Mouse (Mus musculus): Measurements from ENCODE around the gene Gm37240.

The Gm37240 gene

DNA sequence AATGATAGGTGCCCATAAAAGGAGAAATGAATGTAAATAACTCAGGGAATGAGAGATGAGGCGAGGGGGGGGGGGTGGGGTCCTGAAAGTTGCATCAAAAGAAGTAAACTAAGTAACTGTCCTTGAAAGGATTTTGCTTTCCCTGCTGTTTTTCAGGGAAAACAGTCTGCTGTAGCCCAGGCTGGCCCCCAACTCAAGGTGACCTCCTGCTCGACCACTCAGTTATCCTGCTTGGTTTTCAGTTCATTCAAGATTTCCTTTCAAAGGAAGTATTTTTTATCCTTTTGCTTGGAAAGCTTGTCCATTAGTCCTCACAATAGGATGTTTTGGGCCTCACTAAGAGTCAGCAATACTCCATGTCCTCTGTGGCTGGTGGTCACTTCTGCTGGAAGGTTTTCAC, 547.4 kb downstream of the Gm37240 start:
- no peak for DNase-seq (ENCODE audit: low spot score in 2 of 2)

- DNase-seq (ENCODE audit: low spot score in 2 of 2), result no peak
These were observed 548.0 kb downstream of the Gm37240 start for GRCm38 (mm10) chr3:85339269-85339820.

DNA sequence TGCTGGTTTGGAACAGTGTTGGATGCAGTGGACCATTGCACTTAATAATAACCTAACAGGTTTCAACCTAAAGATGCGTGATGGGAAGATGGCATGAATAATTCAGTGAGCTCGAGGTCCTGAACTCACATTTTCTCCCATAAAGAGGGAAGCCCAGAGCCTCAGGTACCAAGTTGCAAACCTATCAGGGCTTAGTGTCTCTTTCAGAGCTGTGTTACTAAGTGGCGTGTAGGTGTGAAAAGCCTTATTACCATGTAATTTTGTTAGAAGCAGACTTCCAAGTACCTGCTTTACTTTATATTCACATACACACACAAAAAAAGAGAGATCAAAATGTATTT, 548.6 kb downstream of the Gm37240 start:
- DNase-seq (ENCODE audit: low spot score in 2 of 2), result no peak

DNA sequence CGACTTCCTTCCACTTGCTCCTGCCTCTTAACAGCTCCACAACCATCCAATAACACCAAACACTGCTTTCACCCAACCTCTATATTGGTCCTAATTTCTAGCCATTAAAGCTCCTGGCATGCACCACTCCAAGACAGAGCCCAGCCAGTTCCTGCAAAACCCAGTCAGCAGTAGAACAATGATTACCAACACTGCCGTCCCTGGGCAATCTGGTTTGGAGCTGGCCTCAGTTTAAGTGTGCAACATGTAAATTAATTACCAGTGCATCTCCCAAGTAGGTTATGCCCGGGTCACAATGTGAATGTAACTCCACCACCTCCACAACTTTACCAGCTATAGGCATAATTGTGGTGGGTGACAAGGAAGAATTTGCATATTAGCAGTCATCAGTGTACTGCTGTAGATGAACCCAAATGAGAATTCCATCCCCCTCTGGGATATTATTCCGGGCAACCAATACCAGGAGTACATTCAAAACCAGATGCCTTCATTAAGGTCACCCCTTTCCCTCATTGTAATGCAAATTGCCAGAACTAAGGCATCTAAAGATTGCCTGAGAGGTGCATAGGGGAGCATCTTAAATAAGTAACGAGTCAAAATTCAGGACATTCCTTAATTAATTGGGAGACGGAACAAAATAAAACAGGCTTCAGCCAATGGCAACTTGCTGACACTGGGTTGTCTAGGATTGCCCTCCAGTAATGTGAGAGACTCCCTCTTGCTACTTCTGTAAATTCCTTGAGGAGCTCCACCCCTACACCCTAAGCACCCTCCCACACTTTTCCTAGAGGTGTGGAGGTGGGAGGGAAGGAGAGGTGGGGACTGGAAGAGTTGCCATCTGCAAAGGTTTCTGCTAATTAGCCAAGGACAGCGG, 549.2 kb downstream of the Gm37240 start:
- DNase-seq (ENCODE audit: low spot score in 2 of 2), result no peak

- DNase-seq (ENCODE audit: low spot score in 2 of 2), result no peak
These were observed 551.8 kb downstream of the Gm37240 start for GRCm38 (mm10) chr3:85335517-85335916.

GRCm38 (mm10) chr3:85332276-85332675, 555.0 kb downstream of the Gm37240 start:
- no peak for DNase-seq (ENCODE audit: low spot score in 2 of 2)

DNA sequence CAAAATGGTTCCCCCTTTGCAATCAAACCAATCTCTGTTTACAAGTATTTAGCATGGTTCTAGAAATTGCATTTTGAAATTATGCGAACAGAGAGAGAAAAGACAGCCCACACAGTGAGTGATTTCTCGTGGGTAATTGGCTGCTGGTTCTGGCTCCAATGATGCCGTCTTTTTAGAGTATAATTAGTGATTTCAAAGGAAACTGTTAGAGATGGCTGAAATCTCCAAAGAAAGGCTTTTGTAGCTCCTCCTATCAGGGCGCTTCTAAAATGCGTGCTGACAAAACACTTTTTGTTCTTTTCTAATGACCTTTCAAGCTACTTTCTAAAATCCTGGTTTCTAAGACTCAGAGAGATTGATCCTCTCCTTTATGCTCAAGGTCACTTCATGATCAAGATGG, 569.1 kb downstream of the Gm37240 start:
- DNase-seq (ENCODE audit: low spot score in 2 of 2), result no peak

DNA sequence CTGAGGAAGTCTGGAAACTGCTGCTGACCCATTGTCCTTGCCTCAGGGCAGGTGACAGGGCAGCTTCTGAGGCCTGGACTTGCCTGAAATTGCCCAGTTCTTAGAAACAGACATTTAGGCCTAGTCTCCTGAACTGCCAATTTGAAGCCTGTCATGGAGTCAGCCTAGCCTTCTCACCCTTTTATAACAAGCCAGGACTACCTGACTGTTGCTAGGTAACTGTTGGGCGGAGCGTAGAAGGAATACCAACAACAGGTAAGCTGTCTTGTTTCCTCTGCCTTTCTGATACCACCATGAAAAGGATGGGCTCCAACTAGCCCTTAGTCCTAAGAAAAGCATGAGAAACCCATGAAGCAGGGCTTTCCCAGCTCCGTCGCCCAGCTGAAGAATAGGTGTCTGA, 570.0 kb downstream of the Gm37240 start:
- no peak for DNase-seq (ENCODE audit: low spot score in 2 of 2)

- DNase-seq (ENCODE audit: low spot score in 2 of 2), result no peak
These were observed 572.4 kb downstream of the Gm37240 start for GRCm38 (mm10) chr3:85314961-85315360.

DNA sequence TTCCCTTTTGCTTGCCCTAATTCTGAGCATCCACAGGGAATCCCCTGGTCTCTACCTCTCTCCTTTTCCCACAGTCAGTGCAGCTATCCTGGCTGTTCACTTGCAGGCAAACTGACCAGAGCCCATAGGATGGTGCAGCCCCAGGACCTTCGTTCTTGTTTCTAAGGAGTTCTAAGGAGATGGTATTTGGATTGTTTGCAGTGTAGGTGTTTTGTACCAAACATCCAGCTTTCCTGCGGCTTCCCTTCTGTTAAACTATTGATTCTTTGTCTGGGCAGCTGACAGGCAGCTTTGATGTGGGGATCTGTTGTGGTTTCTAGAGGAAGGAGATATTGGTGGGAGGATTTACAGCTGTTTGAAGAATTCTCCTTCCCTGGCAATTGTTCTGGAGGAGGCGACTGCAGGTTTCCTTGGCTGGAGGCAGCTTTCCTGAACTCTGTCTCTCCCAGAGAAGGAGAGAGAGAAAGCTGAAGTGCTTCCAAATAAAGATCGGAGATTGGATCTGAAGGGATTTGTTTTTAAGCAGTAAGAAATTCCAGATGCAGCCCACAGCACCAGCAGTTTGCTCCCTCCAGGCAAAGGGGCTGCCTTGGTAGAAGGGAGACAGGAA, 573.6 kb downstream of the Gm37240 start:
- no peak for DNase-seq (ENCODE audit: low spot score in 2 of 2)

DNA sequence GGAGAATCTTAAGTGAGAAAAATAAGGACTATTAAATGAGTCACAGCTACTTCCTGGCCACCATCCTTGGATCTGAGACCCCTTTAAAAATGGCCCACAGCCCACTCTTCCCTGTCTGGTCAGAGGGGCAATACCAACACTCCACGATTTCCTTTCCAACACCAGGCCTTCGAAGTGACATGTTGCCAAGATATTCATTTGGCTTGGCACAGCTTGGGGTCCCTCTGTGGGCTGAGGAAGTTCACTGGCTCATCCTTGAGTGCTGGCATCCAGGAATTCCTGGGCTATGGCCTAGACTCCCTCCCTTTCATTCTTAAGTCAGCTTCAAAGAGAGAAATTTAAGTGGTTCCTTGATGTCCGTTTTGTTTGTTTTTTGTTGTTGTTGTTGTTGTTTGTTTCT, 576.1 kb downstream of the Gm37240 start:
- no peak for DNase-seq (ENCODE audit: low spot score in 2 of 2)

GRCm38 (mm10) chr3:85310401-85310989, 576.8 kb downstream of the Gm37240 start:
- DNase-seq (ENCODE audit: low spot score in 2 of 2), result no peak

- no peak for DNase-seq (ENCODE audit: low spot score in 2 of 2)
These were observed 578.1 kb downstream of the Gm37240 start for GRCm38 (mm10) chr3:85309168-85309567.

- DNase-seq (ENCODE audit: low spot score in 2 of 2), result no peak
These were observed 578.6 kb downstream of the Gm37240 start for GRCm38 (mm10) chr3:85308706-85309105.

DNA sequence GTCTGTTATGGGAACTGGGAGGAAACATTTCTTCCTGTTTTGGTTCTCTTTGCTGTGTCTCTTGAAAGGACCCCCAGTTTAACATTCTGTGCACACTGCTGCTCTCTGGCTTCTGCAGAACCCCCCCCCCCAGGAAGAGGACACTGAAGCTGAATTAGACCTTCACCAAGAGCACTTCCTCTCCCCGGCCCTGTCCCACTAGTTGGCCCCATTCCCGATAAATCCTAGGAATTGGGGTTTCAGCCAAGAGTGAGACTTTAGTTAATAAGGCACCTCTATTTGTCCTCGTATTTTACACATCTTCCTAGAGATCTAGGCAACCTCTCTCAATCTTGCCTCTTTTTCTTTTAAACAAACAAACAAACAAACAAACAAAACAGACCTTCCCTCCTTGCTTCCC, 585.5 kb downstream of the Gm37240 start:
- no peak for DNase-seq (ENCODE audit: low spot score in 2 of 2)

- no peak for DNase-seq (ENCODE audit: low spot score in 2 of 2)
These were observed 586.0 kb downstream of the Gm37240 start for GRCm38 (mm10) chr3:85301336-85301735.

DNA sequence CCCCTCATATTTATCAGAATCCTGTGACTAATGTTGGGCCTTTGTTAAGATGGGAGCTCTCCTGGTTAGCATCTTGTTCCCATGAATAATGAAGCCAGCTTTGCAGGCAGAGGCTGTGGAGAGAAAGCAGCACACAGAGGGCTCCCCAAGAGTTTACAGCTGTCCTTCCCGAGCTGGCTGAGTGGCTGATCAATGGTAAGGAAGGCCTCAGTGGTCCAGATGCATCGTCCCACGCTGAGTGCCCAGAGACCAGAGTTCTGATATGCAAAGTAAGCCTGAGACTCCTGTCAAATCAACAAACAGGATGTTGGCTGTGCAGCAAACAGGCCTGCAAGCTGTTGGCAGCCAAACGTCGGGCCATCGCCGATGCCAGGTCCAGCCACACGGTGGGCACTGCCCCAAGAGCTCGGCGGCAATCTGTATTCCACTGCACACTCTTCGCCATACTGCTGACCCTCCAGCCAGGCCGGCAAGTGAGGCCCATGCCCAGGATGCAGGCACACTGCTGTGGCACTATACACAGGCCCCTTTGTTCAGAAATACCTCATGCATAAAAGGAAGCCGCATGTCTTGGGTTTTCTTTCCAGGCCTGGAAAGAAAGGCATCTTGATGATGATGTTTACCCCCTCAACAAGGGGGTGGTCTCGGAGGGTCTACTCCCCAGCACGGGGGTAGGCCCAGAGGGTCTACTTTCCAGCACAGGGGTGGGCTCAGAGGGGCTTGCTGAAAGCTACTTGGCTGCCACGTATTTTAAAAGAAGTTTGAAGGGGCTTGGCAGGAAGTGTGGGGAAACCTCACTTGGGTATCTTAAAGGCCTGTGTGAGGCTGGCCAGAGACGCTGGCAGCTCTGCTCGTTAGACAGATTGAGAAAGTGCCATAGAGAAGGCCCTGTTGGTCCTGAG, 587.4 kb downstream of the Gm37240 start:
- no peak for DNase-seq (ENCODE audit: low spot score in 2 of 2)

- DNase-seq (ENCODE audit: low spot score in 2 of 2), result no peak
These were observed 592.1 kb downstream of the Gm37240 start for GRCm38 (mm10) chr3:85295229-85295628.

GRCm38 (mm10) chr3:85287627-85288026, 599.7 kb downstream of the Gm37240 start:
- DNase-seq (ENCODE audit: low spot score in 2 of 2), result no peak

GRCm38 (mm10) chr3:85284483-85284882, 602.8 kb downstream of the Gm37240 start:
- DNase-seq (ENCODE audit: low spot score in 2 of 2), result no peak

DNA sequence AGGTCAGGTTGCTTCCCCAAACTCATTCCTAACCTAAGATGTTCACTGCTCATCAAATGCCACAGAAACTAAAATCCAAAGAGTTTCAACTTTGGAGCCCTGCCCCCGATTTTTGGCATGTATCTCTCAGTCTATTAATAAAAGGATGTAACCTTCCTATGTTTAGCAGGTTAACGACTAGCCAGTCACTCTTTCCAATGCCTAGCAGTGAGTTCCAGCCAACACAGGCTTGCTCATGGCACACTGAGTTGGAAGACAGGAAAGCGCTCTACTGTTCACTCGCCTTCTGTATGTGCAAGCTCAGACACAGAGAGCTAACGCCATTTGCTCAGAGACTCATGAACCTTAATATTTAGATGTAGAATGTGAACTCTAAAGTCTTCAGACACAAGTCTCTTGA, 604.5 kb downstream of the Gm37240 start:
- no peak for DNase-seq (ENCODE audit: low spot score in 2 of 2)

DNA sequence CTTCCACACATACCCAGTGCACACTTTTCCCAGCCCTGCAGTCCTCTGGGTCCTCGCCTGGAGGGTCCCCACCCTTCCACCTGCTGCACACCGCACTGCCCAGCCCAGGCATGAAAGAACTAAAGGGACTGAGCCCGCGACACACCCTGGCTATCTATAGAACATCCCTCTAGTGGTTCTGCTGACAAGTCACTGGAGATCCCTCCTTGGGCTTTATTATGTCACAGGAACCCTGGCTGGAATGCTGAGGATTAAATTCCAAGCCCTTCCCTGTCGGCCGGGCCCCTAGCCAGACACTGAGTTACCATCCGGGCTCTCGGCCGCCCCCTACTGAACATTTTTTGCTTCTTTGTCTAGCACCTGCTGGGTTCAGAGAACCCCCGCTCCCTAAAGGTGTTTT, 612.2 kb downstream of the Gm37240 start:
- DNase-seq (ENCODE audit: low spot score in 2 of 2), result no peak

Measured in spleen, postnatal 14 days (tissue).